Mouse (Mus musculus) forebrain, postnatal 0 days (tissue): ENCODE data around the gene Pgbd5. TPM values are rescaled to one million over a fixed set of nuclear protein-coding genes. Genes with fewer than 3 reads are reported as not detected.

Experiments used
- ATAC-seq: fragments of 200-750 bp; cut with Nextera tagmentation; 2 replicates; pipeline ENCODE4 v1.8.0; 2017; ENCODE audit warnings: mild to moderate bottlenecking, moderate library complexity
- DNase-seq: peaks from one replicate; pipeline ENCODE4 v3.0.0-alpha.2; 2015
- H3K27ac ChIP-seq: fragments of 300-500 bp; sonication (generic); 2 replicates; pipeline ENCODE4 v1.5.1; 2014; ENCODE audit warnings: low read depth, mild to moderate bottlenecking, antibody characterized with exemption, low read length, moderate library complexity, mixed read lengths
- H3K27me3 ChIP-seq: fragments of 300-500 bp; sonication (generic); 2 replicates; pipeline ENCODE4 v1.6.1; 2014; ENCODE audit warnings: mild to moderate bottlenecking, low read length, mixed read lengths; ENCODE audit not compliant: insufficient read depth
- H3K36me3 ChIP-seq: fragments of 300-500 bp; sonication (generic); 2 replicates; pipeline ENCODE4 v1.6.1; 2014; ENCODE audit warnings: mild to moderate bottlenecking, moderate library complexity; ENCODE audit not compliant: insufficient read depth
- H3K4me1 ChIP-seq: fragments of 300-500 bp; sonication (generic); 2 replicates; pipeline ENCODE4 v1.6.1; 2014; ENCODE audit warnings: antibody characterized with exemption; ENCODE audit not compliant: insufficient read depth
- H3K4me2 ChIP-seq: fragments of 300-500 bp; sonication (generic); 2 replicates; pipeline ENCODE4 v1.6.1; 2014; ENCODE audit warnings: low read depth, mild to moderate bottlenecking, moderate library complexity
- H3K4me3 ChIP-seq: fragments of 300-500 bp; sonication (generic); 2 replicates; pipeline ENCODE4 v1.5.1; 2014; ENCODE audit warnings: low read depth, low read length, mixed read lengths
- H3K9ac ChIP-seq: fragments of 300-500 bp; sonication (generic); 2 replicates; pipeline ENCODE4 v1.6.1; 2014; ENCODE audit warnings: mild to moderate bottlenecking
- H3K9me3 ChIP-seq: fragments of 300-500 bp; sonication (generic); 2 replicates; pipeline ENCODE4 v1.6.1; 2016; ENCODE audit warnings: low read length
- CTCF ChIP-seq: sonication (generic); IDR thresholded peaks from 2 replicates; pipeline ENCODE4 v1.5.1; 2016; ENCODE audit warnings: antibody characterized with exemption, control low read depth, low read depth
- WGBS: fragments of 180-500 bp; shearing (Covaris S2); extraction: QIAGEN DNeasy Blood & Tissue Kit; methylation state at CpG from one replicate; pipeline ENCODE4 v1.1.7; 2014; 5-methylcytosine and 5-hydroxymethylcytosine counted together
- polyA plus RNA-seq: library from polyadenylated mRNA; unstranded; fragments of >200 nt; fragmentation: Nextera tagmentation; extraction: Ambion mirVana; gene quantifications from 2 replicates; pipeline ENCODE4 v1.2.1, GENCODE M21; 2015
- total RNA-seq: library from RNA; depleted of rRNA; stranded (reverse); fragments of >200 nt; gene quantifications from 2 replicates; pipeline ENCODE4 v1.2.3, GENCODE M21; 2014

The Pgbd5 gene
- total and polyA plus RNA-seq, 2 experiments from 2014 or later: 17.3 to 62.5 TPM

DNA sequence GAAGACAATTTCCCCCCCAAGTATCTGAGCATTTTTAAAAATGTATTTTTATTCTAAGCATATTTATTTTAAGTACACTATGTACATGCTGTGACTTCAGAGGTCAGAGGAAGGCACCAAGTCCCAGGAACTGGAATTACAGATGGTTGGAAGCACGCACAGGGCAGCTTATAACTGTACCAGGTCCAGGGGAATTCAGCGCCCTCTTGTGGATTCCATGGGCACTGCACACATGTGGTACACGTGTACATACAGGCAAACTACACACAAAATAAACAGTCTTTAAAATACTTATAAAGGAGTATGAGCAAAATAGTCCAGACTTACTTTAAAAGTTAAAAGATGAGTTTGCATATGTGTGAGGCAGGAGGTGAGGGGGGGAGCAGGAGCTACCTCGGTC lies 45.5 kb downstream of the Pgbd5 start:
- Histone ChIP-seq H3K9ac (no peak overlapping the region), H3K27ac (no peak overlapping the region), H3K4me1 (0 out of 2 replicates have a peak, but pooled peaks cover 7% of the 10 kb centered on the region), H3K4me2 (no peak overlapping the region), H3K27me3 (no peaks in the 10 kb centered on the region), H3K36me3 (no peaks in the 10 kb centered on the region), H3K4me3 (no peak overlapping the region), H3K9me3 (no peaks in the 10 kb centered on the region)
- no peak for DNase-seq
- ATAC-seq: no peak
- TF ChIP-seq CTCF: peak; percentile 51
- WGBS: 87% methylated on average over 4 of the region's 4 CpGs

DNA sequence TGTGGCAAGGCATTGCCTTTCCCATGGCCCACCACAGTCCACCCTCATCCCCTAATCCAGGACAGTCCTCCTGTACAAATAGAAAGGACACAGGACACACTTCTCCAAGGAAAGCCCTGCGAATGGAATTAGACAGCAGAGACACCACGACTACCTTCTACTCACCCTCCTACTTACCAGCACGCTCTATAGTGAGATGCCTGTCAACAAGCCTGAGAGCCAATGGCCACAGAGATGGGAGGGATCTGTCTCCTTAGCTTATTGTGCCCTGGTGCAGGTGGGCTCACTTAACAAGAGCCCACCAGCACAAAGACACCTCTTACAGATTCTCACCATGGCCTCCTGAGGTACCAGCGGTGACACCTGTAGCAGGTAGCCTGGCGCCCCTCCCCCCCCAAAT lies 46.4 kb downstream of the Pgbd5 start:
- no peak overlapping the region for H3K4me3 ChIP-seq
- 0 out of 2 replicates have a peak, but pooled peaks cover 7% of the 10 kb centered on the region for H3K4me1 ChIP-seq
- no peaks in the 10 kb centered on the region for H3K27me3 ChIP-seq
- DNase-seq (no peak), ATAC-seq (no peak)
- no peaks in the 10 kb centered on the region for H3K9me3 ChIP-seq
- no peak for TF ChIP-seq CTCF
- H3K9ac ChIP-seq: no peak overlapping the region
- WGBS: 84% methylated on average over 5 of the region's 5 CpGs
- H3K27ac ChIP-seq: no peak overlapping the region
- H3K36me3 ChIP-seq: no peaks in the 10 kb centered on the region
- H3K4me2 ChIP-seq: no peak overlapping the region

DNA sequence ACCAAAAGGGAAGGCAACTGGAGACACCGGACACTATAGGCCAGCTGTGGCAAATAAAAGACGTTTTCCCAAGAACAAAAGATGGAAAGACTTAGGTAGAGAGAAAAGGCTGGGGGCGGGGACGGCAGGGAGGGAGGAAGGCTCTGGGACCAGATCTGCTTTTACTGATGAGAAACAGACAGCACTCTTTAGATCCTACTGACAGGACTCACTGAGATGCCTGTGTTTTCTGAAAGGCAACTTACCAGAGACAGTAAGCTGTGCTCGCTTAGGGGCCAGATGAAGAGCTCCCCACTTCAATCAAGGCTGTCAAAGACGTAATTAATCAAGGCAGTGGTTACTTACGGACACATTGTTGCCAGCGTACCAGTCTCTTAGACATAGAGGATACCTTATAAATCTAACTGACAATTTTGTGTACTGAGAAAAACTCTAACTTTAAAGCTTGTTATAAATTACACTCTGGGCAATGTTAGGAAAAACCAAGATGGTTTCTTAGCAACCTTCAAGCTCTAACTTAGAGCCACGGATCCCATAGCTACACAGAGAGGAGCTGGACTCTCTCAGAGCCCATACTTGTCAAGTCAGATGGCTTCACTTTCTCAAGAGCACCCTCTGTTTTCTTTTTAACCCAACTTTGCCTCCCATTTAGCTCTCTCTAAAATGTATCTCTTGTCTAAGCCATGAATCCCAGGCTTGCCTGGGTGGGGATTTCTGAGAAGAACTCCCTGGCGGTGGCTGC lies 47.0 kb downstream of the Pgbd5 start:
- TF ChIP-seq CTCF: no peak
- ATAC-seq (0 out of 2 replicates have a peak, but pooled peaks have one; percentile 21), DNase-seq (no peak)
- 0 out of 2 replicates have a peak, but pooled peaks cover 7% of the 10 kb centered on the region for H3K4me1 ChIP-seq
- peak overlapping the region; percentile 22; the same call in 1 of the 2 replicates for H3K27ac ChIP-seq
- H3K9me3 ChIP-seq: no peaks in the 10 kb centered on the region
- no peaks in the 10 kb centered on the region for H3K27me3 ChIP-seq
- WGBS: 53% methylated on average over 10 of the region's 10 CpGs
- no peak overlapping the region for H3K4me3 ChIP-seq
- H3K36me3 ChIP-seq: no peaks in the 10 kb centered on the region
- no peak overlapping the region for H3K4me2 ChIP-seq
- no peak overlapping the region for H3K9ac ChIP-seq

DNA sequence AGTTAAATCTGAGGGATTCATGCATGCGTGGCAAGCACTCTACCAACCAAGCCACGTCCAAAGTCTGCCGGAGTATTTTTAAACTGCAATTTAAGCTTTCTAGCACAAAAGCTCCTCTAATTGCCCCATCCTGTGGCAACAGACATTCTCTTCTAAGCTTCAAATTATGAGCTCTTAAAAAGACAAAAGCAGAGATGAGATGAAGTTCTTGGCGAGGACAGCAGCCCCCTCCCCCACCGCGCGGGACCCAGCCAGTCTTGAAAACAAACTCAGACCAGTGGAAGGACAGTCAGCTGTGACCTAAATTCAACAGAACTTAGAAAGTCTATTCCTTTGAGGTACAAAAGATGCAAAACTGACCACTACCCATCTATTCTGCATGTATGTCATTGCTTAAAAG lies 48.3 kb downstream of the Pgbd5 start:
- Histone ChIP-seq H3K4me1 (0 out of 2 replicates have a peak, but pooled peaks cover 7% of the 10 kb centered on the region), H3K36me3 (no peaks in the 10 kb centered on the region), H3K9me3 (no peaks in the 10 kb centered on the region), H3K9ac (no peak overlapping the region), H3K4me3 (no peak overlapping the region), H3K4me2 (no peak overlapping the region), H3K27ac (0 out of 2 replicates have a peak overlapping the region, but pooled peaks have one; percentile 0), H3K27me3 (no peaks in the 10 kb centered on the region)
- DNase-seq (peak; percentile 40), ATAC-seq (peak; percentile 26)
- WGBS: 62% methylated on average over 7 of the region's 7 CpGs
- no peak for TF ChIP-seq CTCF

DNA sequence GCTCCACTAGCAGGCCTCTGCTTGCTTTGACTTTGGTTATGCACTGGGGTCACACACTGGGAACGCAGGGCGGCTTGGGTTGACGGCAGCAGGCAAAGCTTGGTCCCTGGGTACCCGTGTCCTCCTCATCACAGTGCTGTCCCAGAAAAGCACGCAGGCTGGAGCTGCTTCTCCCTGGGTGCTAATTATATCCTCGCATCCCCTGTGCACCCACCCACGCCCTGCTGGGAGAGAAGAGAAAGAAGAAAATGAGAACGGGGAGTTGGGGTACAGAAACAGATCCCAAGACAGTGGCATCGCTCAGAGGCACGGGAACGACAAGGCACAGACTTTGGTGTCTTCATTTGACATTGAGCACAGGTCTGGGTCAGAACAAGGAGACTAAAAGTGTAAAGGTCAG lies 50.0 kb downstream of the Pgbd5 start:
- H3K27ac ChIP-seq: 0 out of 2 replicates have a peak overlapping the region, but pooled peaks have one; percentile 2
- ATAC-seq (no peak), DNase-seq (no peak)
- H3K4me2 ChIP-seq: no peak overlapping the region
- H3K4me1 ChIP-seq: 0 out of 2 replicates have a peak, but pooled peaks cover 7% of the 10 kb centered on the region
- H3K36me3 ChIP-seq: no peaks in the 10 kb centered on the region
- no peaks in the 10 kb centered on the region for H3K9me3 ChIP-seq
- WGBS: 79% methylated on average over 11 of the region's 11 CpGs
- TF ChIP-seq CTCF: no peak
- no peak overlapping the region for H3K9ac ChIP-seq
- H3K4me3 ChIP-seq: no peak overlapping the region
- H3K27me3 ChIP-seq: no peaks in the 10 kb centered on the region

DNA sequence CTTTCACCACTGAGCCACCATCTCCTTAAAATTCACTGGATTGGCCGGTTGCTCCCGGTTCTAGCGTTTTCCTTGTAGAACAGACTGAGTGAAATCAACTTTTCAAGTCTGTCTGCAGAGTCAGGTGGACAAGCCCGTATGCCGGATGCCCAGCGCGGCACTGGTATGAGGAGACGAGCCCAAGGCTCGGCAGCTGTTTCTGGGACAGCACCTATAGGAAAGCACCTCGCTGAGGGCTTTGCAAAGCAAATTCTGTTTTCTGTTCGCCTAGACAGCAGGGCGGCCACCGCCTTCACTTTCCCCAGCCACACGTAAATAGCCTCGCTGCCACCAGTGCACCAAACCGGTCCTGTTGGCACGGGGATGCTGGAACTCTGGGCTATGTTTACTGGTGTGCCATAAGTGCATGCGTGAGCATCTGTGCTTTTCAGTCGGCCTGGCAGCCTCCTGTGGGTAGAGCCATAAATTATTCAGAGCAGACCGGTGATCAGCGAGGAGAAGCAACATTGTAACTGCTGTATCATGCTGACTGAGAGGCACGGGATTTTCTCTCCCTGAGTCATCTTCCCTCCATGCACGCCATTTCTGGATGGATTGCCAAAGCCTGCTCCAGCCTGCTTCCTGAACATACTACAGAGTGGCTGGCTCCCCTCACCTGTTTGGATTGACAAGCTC lies 53.1 kb downstream of the Pgbd5 start:
- TF ChIP-seq CTCF: no peak
- DNase-seq (peak; percentile 78), ATAC-seq (peak; percentile 84)
- H3K9me3 ChIP-seq: no peaks in the 10 kb centered on the region
- H3K27me3 ChIP-seq: no peaks in the 10 kb centered on the region
- H3K4me1 ChIP-seq: 0 out of 2 replicates have a peak, but pooled peaks cover 4% of the 10 kb centered on the region
- H3K4me2 ChIP-seq: no peak overlapping the region
- H3K4me3 ChIP-seq: no peak overlapping the region
- no peaks in the 10 kb centered on the region for H3K36me3 ChIP-seq
- 64% methylated on average over 23 of the region's 23 CpGs for WGBS
- no peak overlapping the region for H3K27ac ChIP-seq
- H3K9ac ChIP-seq: no peak overlapping the region

DNA sequence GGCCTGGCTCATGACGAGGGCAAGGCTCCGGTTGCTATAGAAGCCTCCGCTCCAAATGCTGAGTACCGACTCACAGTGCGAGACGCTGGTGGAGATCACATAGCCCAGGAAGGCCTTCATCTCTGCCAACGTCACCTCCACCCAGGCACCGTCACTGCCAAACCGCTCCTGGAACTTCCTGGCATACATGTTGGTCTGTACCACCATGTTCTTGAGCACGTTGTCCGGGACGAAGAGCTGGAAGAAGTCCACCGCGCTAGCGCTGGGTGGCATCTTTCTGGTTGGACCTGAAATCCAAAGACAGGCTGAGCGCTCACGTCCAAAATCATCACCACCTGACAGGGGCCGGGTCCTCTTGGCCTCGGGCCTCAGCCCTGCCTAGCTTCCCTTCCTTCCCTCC lies 55.1 kb downstream of the Pgbd5 start:
- no peak for TF ChIP-seq CTCF
- no peak overlapping the region for H3K4me2 ChIP-seq
- no peak overlapping the region for H3K4me3 ChIP-seq
- 88% methylated on average over 19 of the region's 19 CpGs for WGBS
- H3K4me1 ChIP-seq: no peaks in the 10 kb centered on the region
- H3K9ac ChIP-seq: no peak overlapping the region
- H3K9me3 ChIP-seq: no peaks in the 10 kb centered on the region
- peaks cover under 1% of the 10 kb centered on the region; the same call in 1 of the 2 replicates for H3K36me3 ChIP-seq
- H3K27me3 ChIP-seq: no peaks in the 10 kb centered on the region
- DNase-seq (no peak), ATAC-seq (no peak)
- H3K27ac ChIP-seq: no peak overlapping the region
